Mouse (Mus musculus): ENCODE measurements around the gene Ccdc113. TPM values are rescaled to one million over a fixed set of nuclear protein-coding genes. Genes with fewer than 3 reads are reported as not detected.

Gene Ccdc113
- polyA plus RNA-seq, 1 experiment from 2014 or later: 2.4 TPM

GRCm38 (mm10) chr8:95592131-95592780 lies 58.4 kb downstream of the Ccdc113 start:
- Histone ChIP-seq H3K27me3 (ENCODE audit: control insufficient read depth, insufficient read depth, low read length) (no peaks in the 10 kb centered on the region), H3K27ac (replicated peaks in 1 of 2; ENCODE audit: control insufficient read depth in 1 of 2, insufficient read depth in 1 of 2, low read depth in 2 of 2, low read length in 2 of 2) (no peak overlapping the region), H3K36me3 (ENCODE audit: control insufficient read depth, insufficient read depth, low read length) (no peaks in the 10 kb centered on the region), H3K9me3 (ENCODE audit: control insufficient read depth, low read length) (0 out of 2 replicates have a peak, but pooled peaks cover 3% of the 10 kb centered on the region), H3K4me2 (ENCODE audit: low read length) (no peak overlapping the region), H3K4me1 (ENCODE audit: control insufficient read depth in 2 of 2, insufficient read depth in 2 of 2, low read length in 2 of 2) (peaks cover 16 to 19% of the 10 kb centered on the region in 2 experiments), H3K4me3 (ENCODE audit: control insufficient read depth in 1 of 2, insufficient read depth in 1 of 2, low read depth in 1 of 2, low read length in 2 of 2) (no peak overlapping the region), H3K9ac (ENCODE audit: low read length) (no peak overlapping the region)
- ATAC-seq (ENCODE audit: insufficient number of reproducible peaks, insufficient read depth, low FRiP score, low read depth): no peak
- WGBS: 87% methylated on average over 12 of the region's 12 CpGs

GRCm38 (mm10) chr8:95593439-95594393 lies 59.8 kb downstream of the Ccdc113 start:
- no peak for ATAC-seq (ENCODE audit: insufficient number of reproducible peaks, insufficient read depth, low FRiP score, low read depth)
- Histone ChIP-seq H3K27ac (replicated peaks in 1 of 2; ENCODE audit: control insufficient read depth in 1 of 2, insufficient read depth in 1 of 2, low read depth in 2 of 2, low read length in 2 of 2) (no peak overlapping the region), H3K36me3 (ENCODE audit: control insufficient read depth, insufficient read depth, low read length) (no peaks in the 10 kb centered on the region), H3K9me3 (ENCODE audit: control insufficient read depth, low read length) (no peaks in the 10 kb centered on the region), H3K4me2 (ENCODE audit: low read length) (no peak overlapping the region), H3K9ac (ENCODE audit: low read length) (no peak overlapping the region), H3K4me3 (ENCODE audit: control insufficient read depth in 1 of 2, insufficient read depth in 1 of 2, low read depth in 1 of 2, low read length in 2 of 2) (no peak overlapping the region), H3K4me1 (ENCODE audit: control insufficient read depth in 2 of 2, insufficient read depth in 2 of 2, low read length in 2 of 2) (peaks cover 17 to 20% of the 10 kb centered on the region in 2 experiments; a peak in 3 of 4 replicates), H3K27me3 (ENCODE audit: control insufficient read depth, insufficient read depth, low read length) (no peaks in the 10 kb centered on the region)
- WGBS: 94% methylated on average over 7 of the region's 7 CpGs

- Histone ChIP-seq H3K4me1 (ENCODE audit: control insufficient read depth in 2 of 2, insufficient read depth in 2 of 2, low read length in 2 of 2) (peaks cover 17 to 23% of the 10 kb centered on the region in 2 experiments; a peak in 3 of 4 replicates), H3K36me3 (ENCODE audit: control insufficient read depth, insufficient read depth, low read length) (no peaks in the 10 kb centered on the region), H3K9ac (ENCODE audit: low read length) (no peak overlapping the region), H3K4me3 (ENCODE audit: control insufficient read depth in 1 of 2, insufficient read depth in 1 of 2, low read depth in 1 of 2, low read length in 2 of 2) (no peak overlapping the region), H3K4me2 (ENCODE audit: low read length) (no peak overlapping the region), H3K9me3 (ENCODE audit: control insufficient read depth, low read length) (no peaks in the 10 kb centered on the region), H3K27ac (replicated peaks in 1 of 2; ENCODE audit: control insufficient read depth in 1 of 2, insufficient read depth in 1 of 2, low read depth in 2 of 2, low read length in 2 of 2) (peak overlapping the region in 1 of 2 experiments; percentile 97; a peak in 3 of 4 replicates), H3K27me3 (ENCODE audit: control insufficient read depth, insufficient read depth, low read length) (no peaks in the 10 kb centered on the region)
- WGBS: 70% methylated on average over 14 of the region's 14 CpGs
- no peak for ATAC-seq (ENCODE audit: insufficient number of reproducible peaks, insufficient read depth, low FRiP score, low read depth)
Observed at GRCm38 (mm10) chr8:95595131-95595530, 61.2 kb downstream of the Ccdc113 start.

GRCm38 (mm10) chr8:95596841-95597241 lies 63.0 kb downstream of the Ccdc113 start:
- H3K27ac ChIP-seq (replicated peaks in 1 of 2; ENCODE audit: control insufficient read depth in 1 of 2, insufficient read depth in 1 of 2, low read depth in 2 of 2, low read length in 2 of 2): peak overlapping the region; percentile 96 to 97
- 15% methylated on average over 4 of the region's 4 CpGs for WGBS
- H3K9me3 ChIP-seq (ENCODE audit: control insufficient read depth, low read length): no peaks in the 10 kb centered on the region
- H3K4me2 ChIP-seq (ENCODE audit: low read length): peak overlapping the region; percentile 50
- H3K4me1 ChIP-seq (ENCODE audit: control insufficient read depth in 2 of 2, insufficient read depth in 2 of 2, low read length in 2 of 2): peaks cover 16 to 23% of the 10 kb centered on the region in 2 experiments; a peak in 3 of 4 replicates
- H3K36me3 ChIP-seq (ENCODE audit: control insufficient read depth, insufficient read depth, low read length): no peaks in the 10 kb centered on the region
- no peak overlapping the region for H3K4me3 ChIP-seq (ENCODE audit: control insufficient read depth in 1 of 2, insufficient read depth in 1 of 2, low read depth in 1 of 2, low read length in 2 of 2)
- H3K27me3 ChIP-seq (ENCODE audit: control insufficient read depth, insufficient read depth, low read length): no peaks in the 10 kb centered on the region
- H3K9ac ChIP-seq (ENCODE audit: low read length): 0 out of 2 replicates have a peak overlapping the region, but pooled peaks have one; percentile 56
- peak; percentile 95 for ATAC-seq (ENCODE audit: insufficient number of reproducible peaks, insufficient read depth, low FRiP score, low read depth)

GRCm38 (mm10) chr8:95599861-95600260 lies 66.0 kb downstream of the Ccdc113 start:
- H3K9ac ChIP-seq (ENCODE audit: low read length): peak overlapping the region; percentile 42; the same call in 1 of the 2 replicates
- ATAC-seq (ENCODE audit: insufficient number of reproducible peaks, insufficient read depth, low FRiP score, low read depth): no peak
- peak overlapping the region; percentile 53 for H3K4me2 ChIP-seq (ENCODE audit: low read length)
- no peaks in the 10 kb centered on the region for H3K27me3 ChIP-seq (ENCODE audit: control insufficient read depth, insufficient read depth, low read length)
- peak overlapping the region; percentile 14 to 35; a peak in 3 of 4 replicates for H3K4me3 ChIP-seq (ENCODE audit: control insufficient read depth in 1 of 2, insufficient read depth in 1 of 2, low read depth in 1 of 2, low read length in 2 of 2)
- peaks cover 16 to 23% of the 10 kb centered on the region in 2 experiments; a peak in 3 of 4 replicates for H3K4me1 ChIP-seq (ENCODE audit: control insufficient read depth in 2 of 2, insufficient read depth in 2 of 2, low read length in 2 of 2)
- H3K36me3 ChIP-seq (ENCODE audit: control insufficient read depth, insufficient read depth, low read length): no peaks in the 10 kb centered on the region
- no peaks in the 10 kb centered on the region for H3K9me3 ChIP-seq (ENCODE audit: control insufficient read depth, low read length)
- 0 out of 4 replicates have a peak overlapping the region, but pooled peaks of 1 of the 2 experiments have one; percentile 11 for H3K27ac ChIP-seq (replicated peaks in 1 of 2; ENCODE audit: control insufficient read depth in 1 of 2, insufficient read depth in 1 of 2, low read depth in 2 of 2, low read length in 2 of 2)
- 10% methylated on average over 11 of the region's 11 CpGs for WGBS

GRCm38 (mm10) chr8:95601306-95601705 lies 67.4 kb downstream of the Ccdc113 start:
- Histone ChIP-seq H3K36me3 (ENCODE audit: control insufficient read depth, insufficient read depth, low read length) (no peaks in the 10 kb centered on the region), H3K9ac (ENCODE audit: low read length) (no peak overlapping the region), H3K4me3 (ENCODE audit: control insufficient read depth in 1 of 2, insufficient read depth in 1 of 2, low read depth in 1 of 2, low read length in 2 of 2) (no peak overlapping the region), H3K27me3 (ENCODE audit: control insufficient read depth, insufficient read depth, low read length) (no peaks in the 10 kb centered on the region), H3K9me3 (ENCODE audit: control insufficient read depth, low read length) (no peaks in the 10 kb centered on the region), H3K27ac (replicated peaks in 1 of 2; ENCODE audit: control insufficient read depth in 1 of 2, insufficient read depth in 1 of 2, low read depth in 2 of 2, low read length in 2 of 2) (no peak overlapping the region), H3K4me1 (ENCODE audit: control insufficient read depth in 2 of 2, insufficient read depth in 2 of 2, low read length in 2 of 2) (peaks cover 6 to 13% of the 10 kb centered on the region in 2 experiments; a peak in 3 of 4 replicates), H3K4me2 (ENCODE audit: low read length) (no peak overlapping the region)
- WGBS: 74% methylated on average over 15 of the region's 15 CpGs
- no peak for ATAC-seq (ENCODE audit: insufficient number of reproducible peaks, insufficient read depth, low FRiP score, low read depth)

- Histone ChIP-seq H3K4me2 (ENCODE audit: low read length) (no peak overlapping the region), H3K9me3 (ENCODE audit: control insufficient read depth, low read length) (no peaks in the 10 kb centered on the region), H3K27ac (replicated peaks in 1 of 2; ENCODE audit: control insufficient read depth in 1 of 2, insufficient read depth in 1 of 2, low read depth in 2 of 2, low read length in 2 of 2) (no peak overlapping the region), H3K4me3 (ENCODE audit: control insufficient read depth in 1 of 2, insufficient read depth in 1 of 2, low read depth in 1 of 2, low read length in 2 of 2) (no peak overlapping the region), H3K36me3 (ENCODE audit: control insufficient read depth, insufficient read depth, low read length) (no peaks in the 10 kb centered on the region), H3K4me1 (ENCODE audit: control insufficient read depth in 2 of 2, insufficient read depth in 2 of 2, low read length in 2 of 2) (peaks cover 3 to 11% of the 10 kb centered on the region in 2 experiments; a peak in 3 of 4 replicates), H3K27me3 (ENCODE audit: control insufficient read depth, insufficient read depth, low read length) (no peaks in the 10 kb centered on the region), H3K9ac (ENCODE audit: low read length) (no peak overlapping the region)
- no peak for ATAC-seq (ENCODE audit: insufficient number of reproducible peaks, insufficient read depth, low FRiP score, low read depth)
- 60% methylated on average over 2 of the region's 2 CpGs for WGBS
Observed at GRCm38 (mm10) chr8:95602168-95602567, 68.3 kb downstream of the Ccdc113 start.
